Mouse (Mus musculus) thymus, adult 2 months (tissue): ENCODE measurements at regions not wholly inside any gene's neighbourhood (a gene's known extent, or its start where the extent isn't known, plus 50 kb on each side); places are given as distances from the start of the nearest gene placed in this dataset.

ENCODE experiments used
- CTCF ChIP-seq: fragments of 200-500 bp; IDR thresholded peaks from 2 replicates; pipeline ENCODE4 v1.5.1; 2012; ENCODE audit warnings: mild to moderate bottlenecking, control low read depth, low read length, moderate library complexity, borderline replicate concordance; ENCODE audit not compliant: control insufficient read depth, poor library complexity, insufficient read depth; ENCODE audit errors: extremely low read depth
- POLR2A ChIP-seq: fragments of 200-500 bp; IDR thresholded peaks from 2 replicates; pipeline ENCODE4 v1.6.1; 2012; ENCODE audit warnings: mild to moderate bottlenecking, low read length, control low read depth, moderate library complexity; ENCODE audit not compliant: control insufficient read depth, poor library complexity, insufficient read depth; ENCODE audit errors: extremely low read depth

DNA sequence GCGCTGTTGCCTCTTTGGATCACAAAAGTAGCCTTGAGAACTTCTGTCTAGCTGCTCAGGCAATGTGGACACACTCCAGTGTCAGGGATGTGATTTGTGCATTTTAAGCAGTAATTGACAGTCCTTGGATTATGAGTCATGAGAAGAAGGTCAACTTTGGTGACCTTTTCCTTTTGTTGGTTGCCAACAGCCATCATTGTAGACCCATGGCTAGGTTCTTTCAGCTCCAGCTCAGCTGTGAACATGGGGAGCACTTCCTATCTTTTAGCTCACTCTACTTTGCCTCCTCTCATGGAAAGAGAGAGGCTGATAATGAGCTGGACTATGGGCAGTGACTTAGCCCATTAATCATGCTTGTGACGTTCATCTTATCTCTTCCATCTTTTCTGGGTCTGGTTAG is 602.8 kb downstream of the Ets1 start:
- no peak for TF ChIP-seq CTCF
- no peak for TF ChIP-seq POLR2A
